Mouse (Mus musculus): ENCODE measurements around the gene Kcne2.

Kcne2 gene

DNA sequence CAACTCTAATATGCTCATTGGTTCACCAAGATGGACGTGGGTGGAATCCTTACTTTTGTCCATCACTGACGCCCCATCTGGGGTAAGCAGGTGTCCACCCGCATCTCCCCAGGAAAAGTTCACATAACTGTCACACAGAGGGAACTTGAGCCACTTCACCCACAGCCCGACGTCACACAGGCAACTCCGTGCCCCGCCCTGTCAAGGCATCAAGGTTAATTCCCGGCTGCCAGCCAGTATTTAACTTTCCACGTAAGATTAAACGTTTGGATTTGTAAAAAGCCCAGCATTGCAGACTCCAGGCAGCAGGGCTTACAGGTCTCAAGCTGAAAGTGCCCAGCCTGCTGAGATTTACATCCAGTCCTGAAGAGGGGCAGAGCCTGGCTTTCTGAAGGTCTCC, at the start of gene Kcne2:
Gene Kcne2 (plus strand): TSS at position 289 of the 400 bp plus-strand sequence.
- no peak for DNase-seq (ENCODE audit: low read depth)

DNA sequence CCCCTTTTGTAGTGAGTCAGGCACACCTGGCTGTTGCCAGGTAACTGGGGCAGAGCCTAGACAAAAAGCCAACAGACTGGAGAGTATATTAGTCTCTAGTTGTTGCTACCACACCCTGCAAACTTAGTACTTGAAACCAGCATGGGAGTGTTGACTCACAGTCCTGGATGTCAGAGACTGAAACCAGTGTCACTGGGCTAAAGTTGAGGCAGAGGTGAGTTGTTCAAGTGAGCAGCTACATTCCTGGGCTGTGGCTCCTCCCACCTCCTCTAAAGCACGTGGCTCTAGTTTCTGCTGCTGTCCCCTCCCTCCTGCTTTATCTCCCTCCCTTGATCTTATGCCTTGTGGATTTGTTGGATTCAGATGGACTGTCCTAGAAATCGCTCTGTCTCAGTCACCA, 46.3 kb upstream of the Kcne2 start:
- no peak for DNase-seq (ENCODE audit: low read depth)

GRCm38 (mm10) chr16:92246974-92247373, 45.2 kb upstream of the Kcne2 start:
- no peak for DNase-seq (ENCODE audit: low read depth)

DNA sequence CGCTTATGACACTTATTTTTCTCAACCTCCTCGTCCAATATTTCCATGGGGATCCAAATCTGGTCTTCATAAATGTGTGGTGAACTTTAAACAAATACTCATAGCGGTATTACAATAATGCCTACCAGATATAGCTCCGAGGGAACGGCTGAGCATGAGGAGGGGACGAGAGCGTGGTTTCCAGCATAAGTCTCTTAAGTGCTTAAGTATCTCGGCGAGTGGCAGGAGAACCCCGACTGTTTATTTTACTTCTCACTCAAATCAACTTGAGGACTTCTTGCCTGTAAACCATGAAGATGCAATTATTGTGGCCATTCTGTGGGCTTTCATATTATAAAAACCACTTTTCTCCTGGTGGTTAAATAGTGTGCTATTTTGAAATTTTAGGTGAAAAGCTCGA, 44.5 kb upstream of the Kcne2 start:
- DNase-seq (ENCODE audit: low read depth) = no peak

DNA sequence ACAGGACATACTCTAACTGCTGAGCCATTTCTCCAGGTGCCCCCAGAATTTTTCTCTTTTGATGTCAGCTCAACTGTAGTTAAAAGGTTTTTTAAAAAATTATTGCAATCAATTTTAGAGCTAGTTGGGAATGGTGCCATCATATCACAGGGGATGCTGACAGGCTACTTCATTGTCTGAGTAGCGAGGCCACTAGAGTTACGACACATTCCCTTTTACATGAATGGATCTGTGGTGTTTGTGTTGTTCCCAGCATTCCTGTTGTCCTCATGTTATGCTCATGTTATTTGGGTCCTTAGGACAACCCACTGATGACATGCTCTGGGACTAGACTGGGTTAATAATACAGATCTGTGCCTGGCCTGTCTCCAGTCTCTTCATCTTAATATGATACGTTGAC, 42.5 kb upstream of the Kcne2 start:
- DNase-seq (ENCODE audit: low read depth) = no peak

- DNase-seq (ENCODE audit: low read depth) = no peak
These were observed 41.7 kb upstream of the Kcne2 start for GRCm38 (mm10) chr16:92250452-92250851.

GRCm38 (mm10) chr16:92254316-92254715, 37.9 kb upstream of the Kcne2 start:
- DNase-seq (ENCODE audit: low read depth) = no peak

DNA sequence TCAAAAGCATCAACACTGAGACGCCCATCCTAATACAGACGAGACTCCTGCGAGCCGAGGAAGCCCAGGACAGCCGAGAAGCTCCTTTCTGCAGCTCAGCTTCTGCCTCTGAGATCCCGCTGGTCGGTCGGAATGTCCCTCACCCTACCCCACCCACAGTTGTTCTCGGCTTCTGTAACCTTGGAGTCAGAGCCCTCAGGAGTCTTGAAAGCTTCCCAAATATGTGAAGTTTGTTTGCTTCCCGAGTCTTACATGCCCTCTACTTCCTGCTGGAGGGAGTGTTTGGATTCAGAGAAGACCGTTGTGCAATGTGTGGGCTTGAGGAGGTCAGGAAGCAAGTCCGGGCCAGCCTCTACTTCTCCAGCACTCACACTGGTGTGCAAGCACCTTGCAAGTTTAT, 24.3 kb upstream of the Kcne2 start:
- DNase-seq (ENCODE audit: low read depth) = no peak

- DNase-seq (ENCODE audit: low read depth) = no peak
These were observed 17.7 kb upstream of the Kcne2 start for GRCm38 (mm10) chr16:92274516-92274915.

- DNase-seq (ENCODE audit: low read depth) = no peak
These were observed 16.7 kb upstream of the Kcne2 start for GRCm38 (mm10) chr16:92275526-92275925.

GRCm38 (mm10) chr16:92282671-92283070, 9.5 kb upstream of the Kcne2 start:
- no peak for DNase-seq (ENCODE audit: low read depth)

GRCm38 (mm10) chr16:92285068-92285467, 7.1 kb upstream of the Kcne2 start:
- DNase-seq (ENCODE audit: low read depth) = no peak

DNA sequence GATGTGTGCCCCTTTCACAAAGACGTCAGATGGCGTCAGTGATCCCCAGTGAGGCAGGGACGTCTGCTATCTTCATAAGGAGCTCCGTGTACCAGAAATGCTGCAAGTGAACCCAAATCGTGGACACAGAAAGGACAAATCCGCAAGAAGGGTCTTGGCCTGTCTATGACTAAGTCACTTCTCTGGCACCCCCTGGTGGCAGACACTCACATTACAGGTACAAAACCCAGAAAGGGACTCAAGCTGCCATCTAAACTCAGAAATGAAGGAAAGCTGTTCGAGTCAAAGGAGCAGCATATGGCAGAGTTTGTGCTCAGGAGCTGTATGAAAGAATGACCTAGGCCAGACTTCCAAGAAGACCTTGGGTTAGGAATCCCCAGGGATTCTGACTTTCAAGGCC, 5.6 kb upstream of the Kcne2 start:
- peak; percentile 57 for DNase-seq (ENCODE audit: low read depth)

DNA sequence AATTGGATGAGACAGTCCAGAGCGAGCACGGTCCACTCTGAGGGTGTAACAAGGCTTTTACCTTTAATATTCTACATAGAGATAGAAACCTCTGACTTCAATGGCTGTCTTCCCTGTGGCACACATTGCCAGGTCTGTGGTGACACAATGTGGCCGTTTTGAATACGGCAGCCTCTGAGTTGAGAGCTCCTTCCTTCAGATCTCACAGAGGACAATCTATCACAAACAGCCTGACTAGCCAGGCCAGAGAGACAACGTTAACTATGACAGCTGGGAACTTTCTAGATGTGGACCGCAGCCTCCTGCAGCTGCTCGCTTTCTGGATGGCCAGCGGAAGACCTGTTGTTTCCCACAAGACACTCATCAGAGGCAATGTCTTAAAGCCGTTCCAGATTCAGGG, 3.4 kb upstream of the Kcne2 start:
- DNase-seq (ENCODE audit: low read depth) = no peak

GRCm38 (mm10) chr16:92290045-92290444, 2.1 kb upstream of the Kcne2 start:
- no peak for DNase-seq (ENCODE audit: low read depth)

GRCm38 (mm10) chr16:92294267-92294970, 2.2 kb downstream of the Kcne2 start:
- no peak for DNase-seq (ENCODE audit: low read depth)

GRCm38 (mm10) chr16:92295328-92295727, 3.1 kb downstream of the Kcne2 start:
- DNase-seq (ENCODE audit: low read depth) = no peak

GRCm38 (mm10) chr16:92300649-92301411, 8.6 kb downstream of the Kcne2 start, which contains the start of gene Smim11:
Smim11 (plus strand) TSS chr16:92301286.
- peak; percentile 98 for DNase-seq (ENCODE audit: low read depth)

GRCm38 (mm10) chr16:92301412-92301806, 9.2 kb downstream of the Kcne2 start:
- DNase-seq (ENCODE audit: low read depth) = no peak

- no peak for DNase-seq (ENCODE audit: low read depth)
These were observed 9.8 kb downstream of the Kcne2 start for GRCm38 (mm10) chr16:92301989-92302388.

- DNase-seq (ENCODE audit: low read depth) = no peak
These were observed 10.3 kb downstream of the Kcne2 start for GRCm38 (mm10) chr16:92302506-92302905.

DNA sequence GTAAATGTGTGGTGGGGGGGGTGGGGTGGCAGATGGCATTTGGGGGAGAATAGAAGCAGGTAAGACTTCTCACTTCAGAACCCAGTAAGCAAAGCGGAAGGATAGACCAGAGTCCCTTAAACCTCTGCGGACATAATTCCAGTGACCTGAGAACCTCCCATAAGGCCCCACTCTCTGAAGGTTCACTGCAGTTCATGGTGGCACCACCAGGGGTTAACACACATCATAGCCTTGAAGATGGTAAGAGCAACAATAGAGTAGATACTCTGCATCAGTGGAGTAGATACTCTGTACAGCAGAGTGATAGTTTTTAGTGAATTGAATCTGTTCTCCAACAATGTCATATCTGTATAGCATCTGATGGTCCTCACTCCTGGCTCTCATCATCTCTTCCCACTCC, 13.3 kb downstream of the Kcne2 start:
- DNase-seq (ENCODE audit: low read depth) = no peak

- DNase-seq (ENCODE audit: low read depth) = no peak
These were observed 15.8 kb downstream of the Kcne2 start for GRCm38 (mm10) chr16:92307947-92308346.

DNA sequence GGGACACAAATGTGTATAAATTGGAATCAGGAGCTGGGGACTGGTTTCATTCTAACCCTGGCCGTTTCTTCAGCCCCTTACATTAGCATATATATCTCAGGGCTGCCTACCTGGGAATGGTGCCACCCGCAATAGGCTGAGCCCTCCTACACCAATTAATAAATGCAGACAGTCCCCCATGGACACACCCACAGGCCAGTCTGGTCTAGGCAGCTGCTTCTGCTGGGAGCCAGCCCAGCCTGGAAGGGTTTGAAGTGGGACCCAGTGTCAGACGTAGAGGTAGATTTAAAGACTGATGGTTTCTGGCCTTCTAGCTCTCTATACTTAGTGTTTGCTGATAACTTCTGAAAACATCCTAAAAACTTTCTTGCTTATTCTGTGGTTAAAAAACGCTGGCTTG, 16.9 kb downstream of the Kcne2 start:
- DNase-seq (ENCODE audit: low read depth) = no peak

Measured in c-Kit-positive CD71-positive TER-119-negative erythroid progenitor cells, embryonic 14.5 days (primary cell).